Mouse (Mus musculus) small intestine, adult 2 months (tissue): ENCODE measurements around the gene Cavin3. TPM values are rescaled to one million over a fixed set of nuclear protein-coding genes. Genes with fewer than 3 reads are reported as not detected.
A peak's percentile ranks its signal among the peaks of the same experiment; 100 is the strongest.

Experiments used
- H3K27ac ChIP-seq: fragments of 200-500 bp; 2 replicates; pipeline ENCODE4 v1.5.1; 2012; ENCODE audit warnings: low read depth, low read length, control low read depth, inconsistent platforms; ENCODE audit not compliant: insufficient read depth
- H3K27me3 ChIP-seq: fragments of 200-500 bp; 2 replicates; pipeline ENCODE4 v1.6.1; 2012; ENCODE audit warnings: mild to moderate bottlenecking, moderate library complexity, low read length, inconsistent platforms; ENCODE audit not compliant: control insufficient read depth, insufficient read depth
- H3K36me3 ChIP-seq: fragments of 200-500 bp; 2 replicates; pipeline ENCODE4 v1.6.1; 2012; ENCODE audit warnings: mild to moderate bottlenecking, low read length, control low read depth, inconsistent platforms; ENCODE audit not compliant: control insufficient read depth, insufficient read depth
- H3K4me1 ChIP-seq: fragments of 200-500 bp; 2 replicates; pipeline ENCODE4 v1.6.1; 2012; ENCODE audit warnings: low read length, inconsistent platforms, mixed read lengths; ENCODE audit not compliant: control insufficient read depth, insufficient read depth, insufficient read length
- H3K4me3 ChIP-seq: fragments of 200-500 bp; 2 replicates; pipeline ENCODE4 v1.5.1; 2012; ENCODE audit warnings: low read depth, mild to moderate bottlenecking, control low read depth, inconsistent platforms, low read length, moderate library complexity
- CTCF ChIP-seq: fragments of 200-500 bp; IDR thresholded peaks from 2 replicates; pipeline ENCODE4 v1.5.1; 2012; ENCODE audit warnings: low read depth, mild to moderate bottlenecking, control low read depth, inconsistent platforms, low read length, moderate library complexity, mixed read lengths; ENCODE audit not compliant: insufficient replicate concordance, insufficient read length; ENCODE audit errors: extremely low read depth
- POLR2A ChIP-seq: fragments of 200-500 bp; IDR thresholded peaks from 2 replicates; pipeline ENCODE4 v1.6.1; 2012; ENCODE audit warnings: low read depth, mild to moderate bottlenecking, control low read depth, inconsistent platforms, low read length, moderate library complexity
- WGBS: fragments of 180-500 bp; shearing (Covaris S2); methylation state at CpG from one replicate; pipeline ENCODE4 v1.1.7; 2018; 5-methylcytosine and 5-hydroxymethylcytosine counted together
- polyA plus RNA-seq: library from polyadenylated mRNA; depleted of rRNA; stranded (reverse); fragments of >200 nt; gene quantifications from 2 replicates; pipeline ENCODE4 v1.2.3, GENCODE M21; 2012

The Cavin3 gene
- polyA plus RNA-seq, 1 experiment = 37.1 TPM

- H3K27ac ChIP-seq = no peak overlapping the region
- peaks cover 2% of the 10 kb centered on the region; the same call in 1 of the 2 replicates for H3K4me1 ChIP-seq
- no peaks in the 10 kb centered on the region for H3K27me3 ChIP-seq
- no peaks in the 10 kb centered on the region for H3K36me3 ChIP-seq
- TF ChIP-seq CTCF (no peak), POLR2A (no peak)
- WGBS = 78% methylated on average over 6 of the region's 6 CpGs
- no peak overlapping the region for H3K4me3 ChIP-seq
These were observed 2.9 kb downstream of the Cavin3 start for GRCm38 (mm10) chr7:105479232-105479631.

- no peak overlapping the region for H3K27ac ChIP-seq
- no peaks in the 10 kb centered on the region for H3K27me3 ChIP-seq
- TF ChIP-seq POLR2A (no peak), CTCF (no peak)
- H3K4me3 ChIP-seq = no peak overlapping the region
- 67% methylated on average over 8 of the region's 8 CpGs for WGBS
- no peaks in the 10 kb centered on the region for H3K36me3 ChIP-seq
- peaks cover 2% of the 10 kb centered on the region; the same call in 1 of the 2 replicates for H3K4me1 ChIP-seq
These were observed 3.8 kb downstream of the Cavin3 start for GRCm38 (mm10) chr7:105478344-105478743.

- H3K36me3 ChIP-seq = no peaks in the 10 kb centered on the region
- 56% methylated on average over 3 of the region's 3 CpGs for WGBS
- H3K27me3 ChIP-seq = no peaks in the 10 kb centered on the region
- no peak overlapping the region for H3K4me3 ChIP-seq
- no peak overlapping the region for H3K27ac ChIP-seq
- TF ChIP-seq POLR2A (no peak), CTCF (peak; percentile 50; the same call in 1 of the 2 replicates)
- peaks cover 2% of the 10 kb centered on the region; the same call in 1 of the 2 replicates for H3K4me1 ChIP-seq
These were observed 4.3 kb downstream of the Cavin3 start for GRCm38 (mm10) chr7:105477841-105478240.

- H3K4me1 ChIP-seq = peaks cover under 1% of the 10 kb centered on the region; the same call in 1 of the 2 replicates
- WGBS = 90% methylated on average over 1 of the region's 1 CpGs
- TF ChIP-seq POLR2A (no peak), CTCF (no peak)
- no peaks in the 10 kb centered on the region for H3K27me3 ChIP-seq
- H3K4me3 ChIP-seq = no peak overlapping the region
- H3K36me3 ChIP-seq = no peaks in the 10 kb centered on the region
- no peak overlapping the region for H3K27ac ChIP-seq
These were observed 4.7 kb downstream of the Cavin3 start for GRCm38 (mm10) chr7:105477433-105477700.

- Histone ChIP-seq H3K4me1 (no peaks in the 10 kb centered on the region), H3K36me3 (no peaks in the 10 kb centered on the region), H3K27ac (no peak overlapping the region), H3K27me3 (no peaks in the 10 kb centered on the region), H3K4me3 (no peak overlapping the region)
- TF ChIP-seq POLR2A (no peak), CTCF (no peak)
- 59% methylated on average over 10 of the region's 10 CpGs for WGBS
These were observed 5.2 kb downstream of the Cavin3 start for GRCm38 (mm10) chr7:105476683-105477432.

GRCm38 (mm10) chr7:105475396-105475949 lies 6.6 kb downstream of the Cavin3 start:
- no peaks in the 10 kb centered on the region for H3K36me3 ChIP-seq
- WGBS = 62% methylated on average over 7 of the region's 7 CpGs
- no peak for TF ChIP-seq POLR2A
- no peak for TF ChIP-seq CTCF
- no peak overlapping the region for H3K27ac ChIP-seq
- no peaks in the 10 kb centered on the region for H3K27me3 ChIP-seq
- H3K4me1 ChIP-seq = no peaks in the 10 kb centered on the region
- H3K4me3 ChIP-seq = no peak overlapping the region

GRCm38 (mm10) chr7:105474771-105475315 lies 7.3 kb downstream of the Cavin3 start:
- no peaks in the 10 kb centered on the region for H3K4me1 ChIP-seq
- 52% methylated on average over 4 of the region's 4 CpGs for WGBS
- no peak for TF ChIP-seq CTCF
- TF ChIP-seq POLR2A = no peak
- H3K27me3 ChIP-seq = no peaks in the 10 kb centered on the region
- no peaks in the 10 kb centered on the region for H3K36me3 ChIP-seq
- no peak overlapping the region for H3K4me3 ChIP-seq
- H3K27ac ChIP-seq = no peak overlapping the region
